Mouse (Mus musculus) NIH3T3 (cell line): ENCODE data around the gene F930015N05Rik.

ENCODE experiments used
- DNase-seq: peaks from one replicate; pipeline ENCODE4 v3.0.0-alpha.2; 2012; ENCODE audit warnings: low read depth

The F930015N05Rik gene

DNA sequence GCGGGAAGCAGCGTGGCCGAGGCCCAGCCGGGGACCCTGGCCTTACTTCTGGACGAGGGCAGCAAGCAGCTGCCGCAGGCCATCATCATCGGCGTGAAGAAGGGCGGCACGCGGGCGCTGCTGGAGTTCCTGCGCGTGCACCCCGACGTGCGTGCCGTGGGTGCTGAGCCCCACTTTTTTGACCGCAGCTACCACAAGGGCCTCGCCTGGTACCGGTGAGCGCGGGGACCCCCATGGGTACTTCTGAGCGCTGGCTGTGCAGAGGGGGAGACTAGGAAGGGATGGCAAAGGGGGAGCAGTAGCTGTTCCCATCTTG lies at the start of gene F930015N05Rik:
Gene F930015N05Rik (minus strand): TSS at position 242 of the 316 bp plus-strand sequence.
- no peak for DNase-seq

DNA sequence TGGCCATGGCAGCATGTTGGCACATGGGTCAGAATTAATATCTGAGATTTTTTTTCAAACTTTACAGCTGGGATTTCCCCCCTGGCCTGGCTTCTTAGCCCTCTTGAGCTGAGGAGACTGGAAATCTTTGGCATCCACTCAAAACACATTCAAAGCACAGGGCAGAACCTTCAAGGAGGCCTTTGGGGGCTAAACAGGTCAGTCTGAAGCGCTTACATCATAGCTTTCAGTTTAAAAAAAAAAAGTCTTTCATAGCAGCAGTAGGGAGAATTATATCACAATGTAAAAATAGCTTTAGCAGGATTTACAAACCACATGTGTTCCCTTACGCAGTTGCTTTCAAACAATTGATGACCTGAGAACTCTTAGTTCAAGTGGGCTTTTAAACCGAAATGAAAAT lies 45.0 kb upstream of the F930015N05Rik start:
- DNase-seq = no peak

DNA sequence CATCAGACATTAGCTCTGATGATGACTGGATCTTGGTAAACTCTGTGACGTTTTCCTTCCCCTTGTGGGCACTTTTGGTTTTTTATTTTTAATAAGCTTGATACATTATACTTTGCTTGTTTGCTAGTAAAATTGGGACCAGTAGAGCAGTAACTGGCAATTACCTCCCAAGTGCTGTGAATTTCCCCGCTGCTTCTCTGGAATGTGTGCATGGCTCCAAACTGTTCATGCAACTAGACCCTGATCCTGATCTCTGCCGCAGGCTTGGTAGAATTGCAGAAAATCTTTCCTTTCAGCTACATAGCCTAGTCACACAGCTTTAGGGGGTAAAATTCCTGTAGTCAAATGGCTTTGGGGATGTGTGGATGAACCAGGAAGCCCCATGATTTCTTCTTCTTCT lies 37.2 kb upstream of the F930015N05Rik start:
- no peak for DNase-seq

DNA sequence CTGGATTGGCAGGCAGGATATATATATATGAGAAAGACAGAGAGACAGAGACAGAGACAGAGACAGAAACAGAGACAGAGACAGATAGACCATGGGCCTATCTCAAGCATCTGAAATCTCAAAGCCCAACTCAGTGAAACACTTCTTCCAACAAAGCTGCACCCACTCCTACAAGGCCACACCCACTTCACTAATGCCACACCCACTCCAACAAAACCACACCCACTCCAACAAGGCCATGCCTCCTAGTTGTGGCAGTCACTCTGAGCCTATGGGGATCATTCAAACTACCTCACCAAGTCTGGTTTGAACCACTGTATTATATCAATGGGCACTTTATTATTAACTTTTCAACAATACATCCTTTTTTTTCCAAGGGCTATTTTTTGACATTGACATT lies 34.2 kb upstream of the F930015N05Rik start:
- no peak for DNase-seq

DNA sequence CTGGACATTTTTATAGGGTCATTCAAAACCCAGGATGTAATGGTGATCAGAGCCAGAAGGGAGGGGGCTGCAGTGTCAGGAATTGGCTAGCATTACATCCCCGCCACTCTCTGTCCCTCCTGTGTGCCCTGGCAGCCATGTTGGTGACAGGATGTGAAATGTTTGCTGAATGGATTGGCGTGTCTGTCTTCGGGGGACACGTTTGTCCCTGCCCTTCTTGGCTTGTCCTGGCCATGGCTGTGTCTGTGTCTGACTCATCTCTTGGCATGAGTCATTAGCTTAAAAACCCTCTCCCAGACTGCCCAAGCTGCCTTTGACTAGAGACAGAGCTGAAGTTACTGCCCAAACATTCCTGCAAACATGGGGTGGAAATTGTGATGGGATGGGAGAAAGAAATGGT lies 32.3 kb upstream of the F930015N05Rik start:
- DNase-seq = no peak

DNA sequence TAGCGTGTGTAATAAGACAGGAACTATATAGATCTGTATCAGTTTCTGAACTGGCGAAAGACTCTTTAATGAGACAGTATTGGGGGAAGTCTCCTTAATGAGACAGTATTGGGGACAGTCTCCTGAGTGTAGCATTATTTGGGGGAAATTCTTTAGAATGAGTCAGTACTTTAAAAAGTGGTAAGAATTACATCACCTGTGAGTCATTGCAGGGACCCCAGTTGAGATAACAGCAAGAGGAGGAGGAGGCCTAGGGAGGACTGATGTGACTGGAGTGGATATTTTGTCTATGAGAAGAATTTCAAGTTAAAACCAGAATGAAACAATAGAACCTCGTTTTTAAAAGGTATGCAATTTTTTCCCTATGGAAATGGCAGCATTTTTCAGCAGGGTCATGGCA lies 25.3 kb upstream of the F930015N05Rik start:
- no peak for DNase-seq

DNA sequence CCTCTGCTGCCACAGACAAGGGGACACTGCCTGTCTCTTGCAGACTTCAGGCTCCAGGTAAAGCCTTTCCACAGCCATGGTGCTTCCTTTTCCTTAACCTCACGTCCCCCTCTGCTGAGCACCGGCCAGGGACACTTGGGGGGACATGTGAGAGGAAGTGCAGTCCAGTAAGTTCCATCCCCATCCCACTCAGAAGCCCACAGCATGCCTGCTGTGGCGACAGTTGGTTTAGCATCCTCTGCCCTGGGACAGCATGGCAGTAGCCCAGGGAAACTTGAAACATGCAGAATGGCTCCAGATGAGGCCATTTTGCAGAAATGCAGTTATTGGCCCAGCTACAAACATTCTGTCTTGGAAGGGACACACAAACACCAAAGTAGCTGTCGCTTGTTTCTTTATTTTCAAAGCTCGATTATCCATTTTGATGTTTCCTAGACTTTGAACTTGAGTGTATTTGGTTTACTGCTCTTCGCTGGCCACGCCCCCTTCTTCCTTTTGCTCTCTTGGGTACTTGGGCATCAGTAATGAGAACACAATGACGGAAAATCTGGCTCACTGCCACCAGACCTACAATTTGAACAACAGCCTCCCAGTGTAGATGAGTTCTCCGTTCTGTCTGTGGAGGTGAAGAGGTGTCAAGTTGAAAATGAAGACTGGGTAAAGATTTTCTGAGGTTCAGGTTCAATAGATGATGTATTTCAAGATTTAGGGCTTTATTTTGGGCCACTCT lies 12.3 kb upstream of the F930015N05Rik start:
- DNase-seq = no peak

DNA sequence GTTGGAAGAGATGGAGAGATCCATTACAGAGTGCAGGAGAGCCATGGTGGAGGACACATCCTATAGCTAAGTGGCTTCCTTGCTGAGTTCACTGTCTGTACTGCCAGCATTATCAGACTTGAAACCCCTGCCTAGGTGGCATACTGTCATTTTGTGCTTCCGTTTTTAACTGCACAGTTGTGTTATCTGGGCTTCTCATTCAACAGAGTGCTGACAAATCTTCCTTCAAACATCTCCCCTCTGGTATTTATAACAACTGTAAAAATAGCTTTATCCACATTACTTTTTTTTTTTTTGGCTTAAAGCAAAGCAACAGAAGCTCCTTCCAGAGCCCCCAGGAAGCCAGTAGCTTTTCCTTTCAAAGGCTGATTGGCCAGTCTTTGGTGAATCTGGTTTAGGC lies 8.8 kb upstream of the F930015N05Rik start:
- no peak for DNase-seq

DNA sequence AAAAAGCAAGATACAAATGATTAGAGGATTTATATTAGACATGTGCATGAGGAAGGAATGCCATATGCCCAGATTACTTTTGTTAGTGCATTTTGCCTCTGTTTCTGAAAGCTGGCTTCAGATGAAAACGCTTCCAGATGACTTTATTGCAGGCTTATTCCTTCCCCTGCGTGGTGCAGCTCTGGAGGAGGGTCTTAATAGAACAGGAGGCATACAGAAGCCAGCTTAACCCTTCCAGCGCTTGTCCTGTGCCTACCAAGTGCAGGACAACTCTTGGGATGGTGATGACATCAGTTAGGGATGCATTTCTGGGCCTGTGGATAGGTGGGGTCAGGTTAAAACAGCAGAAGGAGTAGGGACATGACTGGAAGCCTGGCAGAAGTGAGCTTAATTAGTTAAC lies 6.2 kb upstream of the F930015N05Rik start:
- DNase-seq = no peak

DNA sequence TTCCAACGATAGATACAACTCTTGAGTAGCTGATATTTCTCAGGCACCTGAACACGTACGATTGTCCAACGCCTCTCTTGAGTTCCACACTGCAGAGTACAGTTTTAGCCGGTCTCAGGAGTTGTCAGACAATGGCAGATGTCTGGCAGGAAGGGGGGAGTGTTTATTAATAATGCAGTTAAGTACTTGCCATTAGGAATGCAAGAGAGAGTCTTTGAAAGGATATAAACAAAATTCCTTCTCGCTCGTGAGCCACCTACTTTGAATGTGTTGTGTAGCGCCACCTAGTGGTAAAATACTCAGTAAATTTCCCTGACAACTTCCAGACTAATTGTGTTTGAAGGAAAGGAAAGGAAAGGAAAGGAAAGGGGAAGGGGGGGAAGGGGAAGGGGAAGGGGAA lies 5.7 kb upstream of the F930015N05Rik start:
- DNase-seq = peak; percentile 74

DNA sequence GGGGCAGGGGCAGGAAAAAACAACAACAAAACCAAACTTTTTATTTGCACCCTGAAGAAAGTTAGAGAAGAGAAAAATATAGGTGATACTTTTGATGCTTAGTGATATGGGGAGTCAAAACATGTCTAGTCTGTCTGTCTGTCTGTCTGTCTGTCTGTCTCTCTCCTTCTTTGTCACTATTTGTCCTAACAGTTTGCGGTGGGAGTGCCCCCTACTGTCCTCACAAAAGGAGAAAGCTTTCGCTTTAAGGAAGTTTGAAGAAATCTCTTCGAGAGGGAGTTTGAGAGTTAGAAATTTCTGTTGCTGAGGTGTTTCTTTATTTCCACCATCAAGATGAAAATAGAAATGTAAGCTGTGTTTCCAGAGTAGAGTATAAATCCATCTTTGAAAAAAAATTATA lies 2.5 kb upstream of the F930015N05Rik start:
- DNase-seq = no peak

DNA sequence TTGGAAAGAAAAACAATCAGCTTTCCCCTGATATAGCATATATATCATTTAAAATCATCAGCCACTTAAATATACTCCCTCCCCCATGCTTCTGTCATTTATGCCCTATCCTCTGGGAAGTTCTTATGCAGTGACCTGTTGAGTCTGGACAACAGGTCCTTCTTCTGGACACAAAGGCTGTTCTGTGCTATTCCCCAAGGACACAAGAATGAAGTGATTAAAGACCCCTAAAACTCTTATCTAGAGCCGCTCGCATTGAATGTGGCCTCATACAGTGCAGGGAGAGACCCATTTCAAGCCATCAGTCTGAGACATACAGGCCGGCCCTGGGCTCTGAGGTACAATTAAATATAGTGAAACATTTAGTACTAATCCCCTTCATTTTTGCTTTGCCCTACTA lies 1.3 kb upstream of the F930015N05Rik start:
- no peak for DNase-seq

DNA sequence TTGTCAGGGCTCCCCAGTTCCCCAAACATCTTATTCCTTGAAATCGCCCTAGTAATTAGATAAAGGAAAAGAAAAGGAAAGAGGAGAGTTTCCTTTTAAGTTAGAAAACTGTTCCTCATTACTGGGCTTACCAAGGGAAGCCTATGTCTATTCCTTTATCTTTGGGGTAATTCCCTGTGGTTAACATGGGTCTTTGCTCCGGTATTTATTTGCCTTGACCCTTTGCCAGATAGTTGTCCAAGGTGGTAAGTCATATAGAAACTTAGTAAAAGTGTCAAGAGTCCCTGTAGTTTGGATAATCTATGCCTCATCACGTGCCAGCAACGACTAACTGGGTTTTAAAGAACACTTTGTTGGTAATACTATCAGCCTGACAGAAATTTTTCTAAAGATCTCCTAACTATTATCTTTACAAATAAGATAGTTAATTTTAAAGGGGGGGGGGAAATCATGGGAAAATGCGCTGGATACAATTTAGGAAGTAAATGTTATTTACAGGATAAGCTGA lies 392 bp upstream of the F930015N05Rik start:
- DNase-seq = no peak

DNA sequence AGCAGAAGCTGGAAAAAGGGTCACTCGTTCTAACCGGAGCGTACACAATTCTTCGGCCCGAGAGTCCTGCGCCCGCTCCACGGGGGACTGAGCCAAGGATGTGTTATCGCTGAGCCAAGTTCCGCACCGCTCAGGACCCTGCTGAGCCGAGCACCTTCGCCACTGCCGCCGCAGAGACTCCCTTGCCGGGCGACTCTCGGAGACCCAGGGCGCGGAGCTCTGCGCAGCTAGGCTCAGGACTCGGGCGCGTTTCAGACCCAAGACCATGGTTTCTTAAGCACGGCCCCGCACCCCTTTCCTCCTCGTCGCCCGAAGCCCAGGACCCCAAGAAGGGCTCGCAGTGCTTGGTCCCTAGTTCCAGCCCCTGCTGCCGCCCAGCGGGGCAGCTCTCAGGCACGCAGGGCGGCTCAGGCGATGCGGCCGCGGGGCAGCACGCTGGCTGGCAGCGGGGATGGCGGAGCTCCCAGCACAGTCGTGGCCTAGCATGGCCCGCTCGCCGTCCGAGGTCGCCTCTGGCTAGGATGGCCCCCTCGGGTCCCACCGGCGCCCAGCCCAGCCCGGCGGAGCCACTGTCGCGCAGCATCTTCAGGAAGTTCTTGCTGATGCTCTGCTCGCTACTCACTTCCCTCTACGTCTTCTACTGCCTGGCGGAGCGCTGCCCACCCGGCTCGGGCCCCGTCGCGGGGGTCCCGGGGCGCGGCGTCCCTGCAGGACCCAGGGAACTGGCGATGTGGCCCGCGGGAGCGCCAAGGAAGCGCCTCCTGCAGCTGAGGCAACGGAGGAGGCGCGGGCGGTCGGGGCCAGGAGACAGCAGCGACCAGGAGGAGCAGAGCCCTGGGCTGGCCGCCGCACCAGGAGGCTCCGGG lies 674 bp downstream of the F930015N05Rik start:
- DNase-seq = no peak

DNA sequence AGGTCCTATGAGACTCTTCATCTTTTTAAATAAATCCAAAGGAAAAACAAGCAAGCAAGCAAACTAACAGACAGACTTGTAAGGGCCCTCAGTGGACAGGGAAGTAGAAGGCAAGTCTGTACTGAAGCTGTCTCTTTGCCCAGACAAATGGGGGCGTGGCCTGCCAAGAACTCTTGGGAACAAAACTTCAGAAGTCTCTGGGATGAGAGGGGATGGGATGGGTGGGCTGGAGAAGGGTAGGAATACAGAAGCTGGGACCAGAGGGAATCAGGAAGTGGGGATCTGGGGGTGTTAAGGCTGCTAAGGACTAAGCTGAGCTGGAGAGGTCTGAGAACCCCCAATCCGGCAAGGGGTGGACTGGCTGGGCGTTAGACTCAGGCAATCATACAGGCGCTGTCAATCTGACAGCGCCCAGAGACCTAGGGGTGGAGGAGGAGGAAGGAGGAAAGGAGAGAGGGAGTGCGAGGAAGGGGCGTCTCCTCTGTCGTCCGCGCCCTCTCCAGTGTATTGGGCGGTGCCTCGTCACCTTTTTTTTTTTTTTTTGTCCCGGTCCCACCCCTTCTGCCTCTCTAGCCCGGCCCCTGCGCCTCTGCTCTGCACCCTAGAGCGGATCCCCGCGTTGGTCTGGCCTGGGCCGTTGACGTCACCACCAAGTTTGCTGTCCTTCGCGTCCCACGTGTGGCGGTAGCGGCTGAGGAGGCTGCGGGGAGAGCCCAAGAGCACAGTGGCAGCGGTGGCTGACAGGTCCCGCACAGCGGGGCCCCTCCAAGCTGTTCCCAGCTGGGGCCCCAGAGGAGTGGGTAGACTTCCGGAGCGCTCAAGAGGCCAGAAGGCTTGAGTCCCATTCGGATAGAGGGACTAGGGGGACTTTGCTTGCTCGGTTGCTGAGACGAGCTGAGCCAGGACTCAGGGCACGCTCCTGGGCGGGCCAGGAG lies 1.6 kb downstream of the F930015N05Rik start, which contains the start of gene Hs3st3a1:
Gene Hs3st3a1 (plus strand): TSS at position 722 of the 935 bp plus-strand sequence.
- no peak for DNase-seq

DNA sequence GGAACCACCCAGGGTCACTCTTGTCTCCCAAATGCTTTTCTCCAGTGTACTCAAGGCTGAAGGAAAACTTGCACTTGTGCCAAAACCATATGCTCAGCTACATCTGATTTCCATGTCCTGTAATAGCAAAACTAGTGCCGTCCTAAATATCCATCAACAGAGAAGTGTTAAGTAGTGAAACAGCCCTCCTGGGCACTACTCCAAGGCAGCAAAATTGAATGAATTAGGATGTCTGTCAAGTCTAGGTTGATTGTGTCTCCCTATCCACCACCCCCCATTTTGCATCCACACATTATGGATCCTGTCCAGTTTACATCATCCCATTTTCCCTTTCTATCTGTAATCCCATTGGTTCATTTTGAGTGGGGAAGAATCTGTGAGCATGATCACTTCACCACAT lies 17.5 kb downstream of the F930015N05Rik start:
- no peak for DNase-seq

DNA sequence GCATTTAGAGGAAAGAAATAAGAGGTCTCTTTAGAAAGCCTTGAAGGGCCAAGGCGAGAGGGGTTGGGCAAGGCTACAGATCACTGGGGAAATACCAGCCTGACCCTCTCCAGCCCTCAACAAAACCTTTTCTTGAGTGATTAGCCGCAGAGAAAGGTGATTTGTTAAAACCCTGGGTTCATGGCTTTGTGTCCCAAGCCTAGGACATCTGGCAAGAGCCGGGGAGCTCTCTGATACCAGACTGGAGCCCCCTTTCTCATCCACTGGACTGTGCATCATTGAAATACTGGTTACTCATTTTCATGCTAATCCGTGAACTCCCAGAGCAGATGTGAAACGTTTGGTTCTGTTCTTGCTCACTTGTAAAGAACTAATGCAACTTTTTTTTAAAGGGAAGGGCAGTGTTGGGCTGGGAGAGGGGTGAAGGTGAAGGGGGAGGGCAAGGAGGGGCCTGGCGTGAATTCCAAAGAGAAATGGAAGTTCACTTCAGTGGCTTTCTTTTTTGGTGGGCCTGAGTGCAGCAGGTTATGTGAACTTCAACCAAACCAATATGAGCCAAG lies 35.8 kb downstream of the F930015N05Rik start:
- no peak for DNase-seq

DNA sequence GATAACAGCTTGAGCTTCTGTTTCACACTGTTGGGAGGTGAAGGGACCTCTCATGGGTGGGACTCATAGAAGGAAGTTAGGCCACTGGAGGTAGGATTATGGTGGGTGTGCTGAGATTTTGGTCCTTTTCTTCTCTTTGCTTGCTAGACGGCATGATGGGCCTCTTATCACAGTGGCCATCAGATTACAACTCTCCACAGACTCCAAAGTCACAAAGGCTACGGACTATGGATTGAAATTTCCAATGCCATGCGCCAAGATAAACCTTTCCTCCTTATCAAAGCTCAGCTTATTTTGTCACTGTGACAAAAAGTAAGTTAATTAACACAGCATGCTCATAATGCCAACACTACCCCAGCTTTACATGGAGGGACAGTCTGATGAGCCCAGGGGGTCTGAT lies 38.8 kb downstream of the F930015N05Rik start:
- no peak for DNase-seq

DNA sequence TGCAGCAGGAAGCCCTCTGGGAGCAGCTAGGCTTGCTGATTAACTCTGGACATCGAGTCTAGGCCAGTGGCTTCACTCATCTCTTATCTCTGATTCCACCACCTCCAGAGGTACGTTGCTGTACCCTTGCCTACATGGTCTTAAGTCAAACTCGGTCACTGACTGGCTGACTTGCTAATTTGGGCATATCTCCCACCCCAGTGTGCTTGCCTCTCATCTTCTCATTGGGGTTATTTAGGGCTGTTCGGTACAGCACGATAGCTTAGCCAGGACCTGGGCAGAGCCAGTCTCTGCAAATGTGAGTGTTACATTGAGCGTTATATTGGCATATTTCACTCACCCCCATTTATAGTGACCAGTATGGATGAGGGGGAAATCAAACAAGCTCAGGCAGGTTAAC lies 39.5 kb downstream of the F930015N05Rik start:
- DNase-seq = no peak

DNA sequence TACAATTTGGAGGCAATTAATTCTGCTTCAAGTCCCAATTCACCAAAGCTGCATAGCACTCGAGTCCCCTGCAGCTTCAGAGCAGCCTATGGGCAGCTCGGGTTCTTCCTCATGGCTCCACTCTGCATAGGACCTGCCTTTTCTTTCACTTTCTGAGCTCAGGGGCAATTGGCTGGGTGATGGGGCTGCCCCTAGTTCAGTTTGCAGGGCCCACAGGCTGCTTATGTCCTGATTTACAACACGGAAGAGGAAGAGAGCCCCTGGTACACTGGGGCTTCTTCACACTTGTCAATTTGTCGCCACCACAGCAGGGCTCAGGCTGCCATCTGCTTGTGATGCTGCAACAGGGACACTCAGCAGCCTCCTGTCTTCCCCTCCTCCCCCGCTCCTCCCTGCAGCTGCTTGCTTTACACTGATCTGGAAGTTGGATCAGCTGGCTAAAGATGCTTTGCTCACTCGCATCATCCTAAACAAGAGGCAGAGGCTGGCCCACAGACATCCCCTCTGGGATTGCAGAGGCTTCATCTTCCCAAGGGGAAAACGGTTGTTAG lies 40.0 kb downstream of the F930015N05Rik start:
- DNase-seq = no peak

DNA sequence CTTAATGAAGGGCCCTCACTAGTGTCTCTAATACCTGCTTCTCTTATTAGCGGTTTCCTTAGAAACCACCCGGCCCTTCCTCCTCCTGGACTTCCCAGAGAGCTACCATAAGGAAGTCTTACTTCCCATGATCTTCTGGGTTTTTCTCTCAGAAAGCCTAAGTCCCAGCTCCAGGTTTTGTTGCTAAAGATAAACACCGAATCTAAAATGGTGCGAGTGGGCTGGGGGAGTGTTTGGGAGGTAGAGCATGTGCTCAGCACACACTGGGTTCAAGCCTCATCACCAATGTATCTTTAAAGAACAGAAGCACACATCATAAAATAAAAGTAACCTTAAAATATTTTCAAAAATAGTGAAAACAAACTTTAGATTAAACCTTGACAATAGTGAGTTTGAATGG lies 50.1 kb downstream of the F930015N05Rik start:
- no peak for DNase-seq
